Mouse (Mus musculus) spleen, adult 2 months (tissue): Measurements from ENCODE around the gene Pde4d.

Experiments used
- CTCF ChIP-seq: fragments of 200-500 bp; IDR thresholded peaks from 2 replicates; pipeline ENCODE4 v1.5.1; 2011; ENCODE audit warnings: mild to moderate bottlenecking, inconsistent platforms; ENCODE audit not compliant: insufficient read depth, insufficient read length, insufficient replicate concordance; ENCODE audit errors: extremely low read depth
- POLR2A ChIP-seq: fragments of 200-500 bp; IDR thresholded peaks from 2 replicates; pipeline ENCODE4 v1.6.1; 2011; ENCODE audit warnings: low read depth, low read length, inconsistent platforms

DNA sequence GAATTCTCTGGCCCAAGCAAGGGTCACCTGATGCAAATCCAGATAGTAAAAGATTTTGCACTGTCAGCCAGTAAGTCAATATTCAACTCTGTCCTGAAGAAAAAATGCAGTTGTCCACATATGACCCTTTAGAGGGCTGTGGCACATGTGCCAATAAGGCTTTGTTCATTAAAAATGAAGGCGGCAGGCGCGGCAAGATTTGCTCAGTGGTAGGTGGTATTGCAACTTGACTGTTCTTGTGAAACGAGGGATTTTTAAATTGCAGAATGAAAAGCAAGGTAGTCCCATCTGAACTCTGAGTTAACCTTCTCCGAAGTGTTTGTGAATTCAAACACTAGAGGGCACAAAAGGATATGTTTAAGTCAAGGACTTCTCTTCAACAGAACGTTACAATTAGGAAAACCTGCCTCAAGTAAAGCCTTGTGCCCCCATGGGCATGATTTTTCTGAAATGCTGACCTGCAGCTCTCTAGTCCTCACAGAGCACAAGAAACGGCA, 1166.1 kb downstream of the Pde4d start:
- TF ChIP-seq CTCF (no peak), POLR2A (no peak)
